Mouse (Mus musculus) adrenal gland, postnatal 10 days (tissue): ENCODE results near the gene Diexf. TPM values are rescaled to one million over a fixed set of nuclear protein-coding genes. Genes with fewer than 3 reads are reported as not detected.

Experiments used
- DNase-seq: peaks from one replicate; pipeline ENCODE4 v3.0.0; 2021; ENCODE audit warnings: mixed read lengths
- long read RNA-seq, 2 experiments: library from polyadenylated mRNA; stranded (forward); transcript quantifications; one replicate each; pipeline ENCODE4 v2.0.0; 2021
- total RNA-seq, 2 experiments: library from RNA; stranded (reverse); gene quantifications; 2 replicates each; pipeline ENCODE4 v1.2.3; 2021

Diexf gene
- 10 to 100 TPM; 14.8 to 16.6 TPM for total RNA-seq
- long read RNA-seq, experiment 1, full-length matches to known transcripts = 3 of 6 reads
- long read RNA-seq, experiment 1, partial matches to known transcripts = 1 of 6 reads
- long read RNA-seq, experiment 1, other reads (novel, unspliced or antisense) = 2 of 6 reads
- long read RNA-seq, experiment 2, full-length matches to known transcripts = 6 of 8 reads
- long read RNA-seq, experiment 2, partial matches to known transcripts = 0 of 8 reads
- long read RNA-seq, experiment 2, other reads (novel, unspliced or antisense) = 2 of 8 reads

DNA sequence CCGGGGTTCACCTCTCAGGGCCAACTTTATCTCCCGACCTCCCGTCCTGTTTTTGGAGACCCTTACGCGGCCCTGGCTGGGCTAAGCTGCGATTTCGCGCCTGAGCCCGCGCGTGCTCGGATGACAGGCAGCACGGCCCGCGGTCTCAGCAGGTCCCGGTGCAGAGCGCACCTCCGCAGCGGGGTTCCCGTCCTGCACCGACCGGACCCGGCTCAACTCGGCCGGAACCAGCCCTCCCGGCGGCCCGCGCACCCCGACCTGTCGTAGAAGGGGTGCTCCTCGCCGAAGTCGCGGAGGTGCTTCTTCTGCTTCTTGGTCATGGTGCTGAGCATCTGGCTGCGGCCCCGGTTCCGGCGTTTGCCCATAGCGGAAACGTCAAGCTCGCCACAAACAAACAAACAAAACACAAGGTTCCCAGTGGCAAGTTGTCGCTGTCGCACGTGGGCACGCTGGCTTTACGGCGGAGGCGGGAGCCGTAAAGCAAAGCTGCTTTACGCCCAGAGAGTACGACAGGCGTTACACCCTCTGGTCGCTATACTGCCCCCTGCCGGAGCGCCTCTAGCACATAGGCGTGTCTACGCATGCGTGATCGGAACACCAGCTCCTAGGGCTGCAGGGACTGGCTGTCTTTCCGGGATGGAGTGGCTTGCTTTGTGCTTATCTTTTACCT, at the start of gene Diexf:
TSS of gene Diexf (minus strand) at position 487 of the 670 bp plus-strand sequence.
- peak; percentile 99 for DNase-seq

DNA sequence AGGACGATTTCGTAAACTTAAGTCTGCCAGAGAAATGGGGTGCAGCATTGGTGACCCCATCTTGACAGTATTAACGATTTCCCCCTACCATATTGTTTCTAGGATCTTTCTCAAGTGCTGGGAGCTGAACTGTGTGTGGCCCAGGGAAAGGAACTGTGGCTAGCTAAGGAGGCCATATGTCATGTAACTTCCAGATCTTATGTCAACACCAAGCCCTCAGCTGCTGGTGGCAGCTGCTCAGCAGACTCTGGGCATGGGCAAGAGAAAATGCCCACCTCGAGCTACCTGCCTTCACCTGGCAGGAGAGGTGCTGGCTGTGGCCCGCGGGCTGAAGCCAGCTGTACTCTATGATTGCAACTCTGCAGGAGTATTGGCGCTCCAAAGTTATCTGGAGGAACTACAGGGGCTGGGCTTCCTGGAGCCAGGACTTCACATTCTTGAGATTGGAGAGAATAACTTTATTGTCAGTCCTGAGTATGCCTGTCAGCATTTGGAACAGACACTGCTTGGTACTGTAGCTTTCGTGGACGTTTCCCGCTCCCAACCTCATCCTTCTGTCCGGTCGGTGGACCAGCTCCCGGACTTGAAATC, 44.2 kb upstream of the Diexf start:
- no peak for DNase-seq

DNA sequence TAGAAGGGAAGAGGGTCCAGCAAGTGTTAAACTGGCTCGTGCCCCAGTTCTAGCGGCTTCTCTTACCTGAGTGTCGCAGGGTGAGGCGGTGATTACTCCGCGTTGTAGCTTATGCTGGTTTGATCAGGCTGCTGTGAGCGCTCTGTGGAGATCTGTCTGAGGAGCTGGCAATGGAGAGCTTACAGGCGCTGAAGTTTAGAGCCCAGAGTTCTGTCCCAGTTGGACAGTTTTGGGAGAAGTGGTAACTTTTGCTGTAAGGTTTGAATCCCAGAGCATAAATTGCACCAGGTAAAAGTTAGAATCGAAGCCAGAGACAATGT, 43.7 kb upstream of the Diexf start:
- no peak for DNase-seq

DNA sequence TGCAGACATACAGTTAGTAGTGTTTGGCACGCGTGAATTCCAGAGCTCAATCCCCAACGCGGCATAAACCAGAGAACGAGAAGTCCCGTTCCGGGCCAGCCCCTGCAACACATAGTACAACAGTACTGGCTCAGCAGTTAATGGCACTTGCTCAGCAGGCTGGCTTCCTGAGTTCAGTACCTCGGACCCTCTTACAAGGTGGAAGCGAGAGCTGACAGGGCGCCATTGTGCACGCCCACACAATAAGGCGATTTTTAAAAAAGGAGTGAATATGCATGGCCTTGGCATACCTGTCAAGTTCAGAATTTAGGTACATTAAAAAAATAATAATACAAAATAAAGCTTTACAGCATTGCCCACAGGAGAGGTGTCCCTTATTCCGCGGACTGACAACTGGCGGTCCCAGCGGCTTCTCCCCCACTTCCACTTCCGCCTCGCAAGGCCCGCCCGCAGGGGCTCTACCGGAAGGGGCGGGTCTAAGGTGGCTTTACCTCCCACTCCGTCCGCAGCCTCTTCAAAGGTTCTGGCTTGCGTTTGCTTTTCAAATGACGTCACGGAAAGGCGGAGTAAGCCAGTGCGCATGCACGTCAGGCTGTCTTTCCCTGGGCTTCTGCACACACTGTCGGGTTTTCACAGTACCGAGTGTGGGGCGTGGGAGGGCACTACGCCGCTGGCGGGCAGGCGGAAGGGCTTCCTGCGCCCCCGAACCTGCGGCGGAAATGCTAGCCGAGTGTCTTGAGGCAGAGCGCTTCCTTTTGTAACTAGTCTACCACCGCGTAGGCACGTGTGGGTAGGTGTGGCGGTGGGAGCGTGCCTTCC, 43.1 kb upstream of the Diexf start:
- peak; percentile 96 for DNase-seq

DNA sequence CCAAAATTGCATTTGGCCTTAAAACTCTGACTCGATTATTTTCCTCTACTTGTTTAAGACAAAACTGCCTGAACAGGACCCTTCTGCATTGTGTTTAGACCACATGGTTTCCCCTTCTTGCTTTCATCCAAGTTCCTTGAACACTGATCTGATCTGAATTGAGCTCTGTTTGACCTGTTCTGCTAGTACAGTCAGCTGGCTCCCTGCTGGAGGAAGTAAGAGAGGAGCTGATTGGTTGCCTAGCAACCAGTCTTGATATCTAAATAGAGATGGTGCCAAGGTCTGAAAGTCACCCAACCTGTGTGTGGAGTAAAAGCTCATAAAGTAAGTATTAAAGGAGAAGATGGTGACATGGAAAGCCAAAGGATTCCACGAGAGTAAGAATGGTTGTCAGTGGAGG, 39.8 kb upstream of the Diexf start:
- no peak for DNase-seq

DNA sequence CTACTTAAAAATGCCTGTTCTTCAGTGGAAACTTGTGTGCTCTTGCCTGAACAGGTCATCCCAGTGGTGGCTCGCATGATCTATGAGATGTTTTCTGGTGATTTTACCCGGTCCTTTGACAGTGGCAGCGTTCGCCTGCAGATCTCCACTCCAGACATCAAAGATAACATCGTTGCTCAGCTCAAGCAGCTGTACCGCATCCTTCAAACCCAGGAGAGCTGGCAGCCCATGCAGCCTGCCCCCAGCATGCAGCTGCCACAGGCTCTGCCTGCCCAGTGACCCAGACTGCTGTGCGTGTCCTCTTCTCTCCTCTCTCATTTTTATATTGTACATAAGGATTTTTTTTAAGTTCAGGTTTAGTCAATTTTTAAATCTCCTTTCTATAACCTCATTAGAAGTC, 39.2 kb upstream of the Diexf start:
- DNase-seq = no peak

DNA sequence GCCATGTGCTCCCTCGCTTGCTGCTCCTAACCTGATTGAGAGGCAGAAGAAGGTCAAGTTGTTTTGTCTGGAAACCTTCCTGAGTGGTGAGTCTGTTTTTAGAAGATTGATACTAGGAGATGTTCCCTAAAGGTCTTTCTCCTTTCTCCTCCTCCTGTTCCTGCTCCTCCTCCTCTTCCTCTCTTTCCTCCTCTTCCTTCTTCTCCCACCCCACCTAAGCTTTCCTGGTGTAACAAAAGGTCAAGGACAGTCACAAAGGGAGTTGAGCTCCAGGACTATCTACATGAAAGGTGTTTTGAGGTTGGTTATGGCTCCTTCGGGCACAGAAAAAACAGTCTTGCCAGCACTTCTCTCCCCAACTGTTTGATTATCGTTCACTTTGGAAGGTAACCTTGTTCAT, 37.7 kb upstream of the Diexf start, which contains the start of gene A130010J15Rik:
TSS of gene A130010J15Rik (plus strand) at position 301 of the 400 bp plus-strand sequence.
- no peak for DNase-seq

DNA sequence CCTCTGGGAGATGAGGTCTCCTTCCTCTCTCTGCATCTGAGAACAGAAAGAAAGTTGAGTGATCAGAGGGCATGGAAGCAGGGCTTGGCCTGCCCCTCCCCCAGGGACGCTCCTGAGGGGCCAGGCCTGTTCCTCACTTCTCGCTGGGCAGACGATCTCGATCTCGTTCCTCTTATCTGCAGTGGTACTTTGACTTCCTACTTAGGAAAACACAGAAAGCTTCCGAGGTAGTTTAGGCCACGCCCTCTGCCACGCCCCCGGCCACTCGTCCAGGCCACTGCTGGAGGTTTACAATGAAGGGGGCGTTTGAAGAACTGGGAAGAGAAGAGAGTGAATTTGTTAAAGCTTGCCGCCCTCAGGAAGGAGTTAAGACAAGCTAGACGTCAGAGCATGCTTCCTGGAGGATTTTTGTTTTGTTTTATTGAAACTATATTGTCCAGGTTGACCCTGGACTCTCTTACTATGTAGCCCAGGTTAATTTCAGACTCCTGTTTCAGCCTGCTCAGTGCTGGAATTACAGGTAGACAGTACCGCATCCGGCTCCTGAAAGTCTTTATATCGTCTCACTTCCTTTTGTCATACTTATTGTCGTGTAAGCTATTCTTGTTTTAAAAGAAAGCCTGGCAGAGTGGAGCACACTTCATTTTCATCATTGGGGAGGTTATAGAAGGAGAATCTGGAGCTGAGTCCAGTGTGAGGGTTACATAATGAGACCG, 30.4 kb upstream of the Diexf start:
- peak; percentile 72 for DNase-seq

DNA sequence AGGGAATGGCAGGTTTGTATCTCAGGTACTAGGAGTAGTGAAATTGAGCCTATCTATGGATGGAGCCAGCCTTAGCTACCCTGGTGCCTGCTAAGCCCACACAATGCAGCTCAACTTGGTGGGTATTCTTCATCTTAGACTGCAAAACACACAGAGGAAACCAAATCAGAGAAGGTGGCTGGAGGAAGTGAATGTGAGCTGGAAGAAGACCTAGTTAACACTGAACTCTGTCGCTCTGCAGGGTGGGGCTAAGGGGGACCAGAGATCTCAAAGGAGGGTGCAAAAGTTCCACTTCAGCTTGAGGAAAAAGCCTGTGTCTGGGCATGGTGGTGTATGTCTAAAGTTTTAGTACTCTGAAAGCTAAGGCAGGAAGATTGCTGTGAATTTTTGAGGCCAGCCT, 29.5 kb upstream of the Diexf start:
- no peak for DNase-seq

DNA sequence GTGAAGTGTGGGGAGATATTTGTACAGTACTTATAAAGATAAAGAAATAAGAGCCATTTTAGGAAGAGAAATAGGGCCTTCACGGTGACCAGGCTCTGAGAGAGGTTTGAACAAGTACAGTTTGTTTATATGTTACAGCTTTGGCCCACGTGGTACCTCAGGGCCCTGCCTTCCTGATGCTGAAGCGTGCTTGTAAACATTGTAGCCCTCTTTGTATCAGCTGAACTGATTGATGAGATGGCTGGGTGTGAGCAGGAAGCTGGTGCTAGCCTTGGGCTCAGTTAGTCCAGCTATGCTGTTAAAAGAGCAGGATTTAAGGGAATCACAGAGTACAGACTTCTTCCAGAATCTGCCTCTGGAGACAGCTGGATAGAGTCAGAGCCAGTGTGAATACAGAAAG, 29.1 kb upstream of the Diexf start:
- no peak for DNase-seq

DNA sequence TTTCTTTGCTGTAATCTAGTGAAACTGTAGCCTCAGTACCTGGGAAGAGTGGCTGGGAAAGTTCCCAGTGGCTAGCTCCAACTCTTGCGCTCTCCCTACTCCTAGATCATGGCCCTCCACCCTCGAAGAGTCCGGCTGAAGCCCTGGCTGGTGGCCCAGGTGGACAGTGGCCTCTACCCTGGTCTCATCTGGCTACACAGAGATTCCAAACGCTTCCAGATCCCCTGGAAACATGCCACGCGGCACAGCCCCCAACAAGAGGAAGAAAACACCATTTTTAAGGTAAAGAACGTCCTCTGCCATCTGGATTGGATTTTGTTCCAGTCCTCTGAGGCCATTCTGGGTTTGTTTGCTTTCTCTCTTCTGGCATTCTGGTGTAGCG, 27.0 kb upstream of the Diexf start:
- no peak for DNase-seq

DNA sequence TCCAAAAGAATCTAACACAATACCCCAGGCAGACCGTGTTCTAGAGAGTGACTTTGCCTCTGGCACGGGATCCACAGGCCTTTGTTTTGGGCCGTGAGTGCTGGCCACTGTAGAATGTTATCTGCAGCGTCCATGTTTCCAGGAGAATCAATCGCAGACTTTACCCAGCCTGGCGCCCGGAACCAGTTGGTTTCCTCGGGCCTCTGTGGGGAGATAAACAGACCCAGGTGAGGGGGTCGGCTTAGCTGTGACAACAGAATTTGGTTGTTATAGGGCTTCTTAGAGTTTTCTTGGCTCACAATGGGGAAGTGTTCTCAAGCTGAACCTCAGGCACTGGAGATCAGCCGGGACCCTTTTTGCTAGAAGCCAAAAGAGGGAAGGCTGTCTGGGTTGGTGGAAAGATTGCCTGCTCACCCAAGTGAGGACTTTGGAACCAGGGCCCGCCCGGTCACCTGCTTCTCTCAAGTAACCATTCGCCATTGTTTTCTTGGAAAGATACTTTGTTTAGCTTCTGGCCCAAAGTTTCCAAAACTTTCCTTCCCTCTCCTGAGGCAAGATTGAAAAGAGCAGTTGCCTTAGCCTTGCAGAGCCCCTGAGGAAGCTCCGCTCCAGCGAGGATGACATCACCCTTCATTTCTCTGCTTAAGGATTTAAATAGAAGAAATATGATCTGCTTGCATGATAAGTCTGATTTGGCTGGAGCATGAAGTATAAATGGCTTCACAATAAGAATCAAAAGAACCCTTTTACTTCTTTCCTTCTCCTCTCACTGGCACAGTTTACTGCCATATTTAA, 26.4 kb upstream of the Diexf start:
- no peak for DNase-seq

DNA sequence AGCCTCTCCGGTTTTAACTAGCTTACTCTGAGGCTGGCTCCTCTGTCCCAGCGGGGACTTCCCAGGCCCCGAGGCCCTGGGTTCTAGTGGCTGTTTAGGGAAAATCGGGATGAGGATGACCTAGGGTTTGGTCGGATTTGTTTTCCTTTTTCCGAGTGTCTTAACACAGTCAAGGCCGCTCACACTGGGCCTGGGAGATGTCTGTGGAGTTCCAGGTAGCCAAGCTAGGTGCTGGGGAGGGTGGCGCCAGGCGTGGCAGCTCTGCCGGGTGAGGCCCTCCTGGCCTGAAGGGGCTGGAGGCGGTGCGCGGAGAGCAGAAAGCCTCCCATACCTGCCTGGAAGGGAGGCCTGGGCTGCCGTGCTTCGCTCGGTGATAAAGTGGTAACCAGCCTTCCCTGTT, 23.5 kb upstream of the Diexf start:
- no peak for DNase-seq

DNA sequence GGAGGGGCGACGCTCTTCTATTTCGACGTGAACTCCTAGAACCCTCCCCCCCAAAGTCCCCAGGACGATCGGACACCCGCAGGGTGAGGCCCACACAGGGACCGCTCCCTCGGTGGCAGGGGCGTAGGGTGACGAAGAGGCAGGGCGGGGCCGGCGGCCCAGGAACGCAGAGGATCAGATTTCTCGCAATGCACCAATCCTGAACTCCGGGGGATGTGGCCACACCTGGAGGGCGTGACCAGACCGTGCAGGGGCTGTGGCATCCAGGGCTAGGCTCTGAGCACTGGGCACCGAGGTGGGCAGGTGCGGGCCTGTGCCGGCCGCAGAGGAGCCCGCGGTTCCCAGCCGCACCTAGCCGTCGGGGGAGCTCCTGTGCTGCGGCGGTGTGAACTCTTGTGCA, 22.8 kb upstream of the Diexf start, which contains the start of gene Irf6:
TSS of gene Irf6 (plus strand) at position 240 of the 400 bp plus-strand sequence.
- peak; percentile 81 for DNase-seq

DNA sequence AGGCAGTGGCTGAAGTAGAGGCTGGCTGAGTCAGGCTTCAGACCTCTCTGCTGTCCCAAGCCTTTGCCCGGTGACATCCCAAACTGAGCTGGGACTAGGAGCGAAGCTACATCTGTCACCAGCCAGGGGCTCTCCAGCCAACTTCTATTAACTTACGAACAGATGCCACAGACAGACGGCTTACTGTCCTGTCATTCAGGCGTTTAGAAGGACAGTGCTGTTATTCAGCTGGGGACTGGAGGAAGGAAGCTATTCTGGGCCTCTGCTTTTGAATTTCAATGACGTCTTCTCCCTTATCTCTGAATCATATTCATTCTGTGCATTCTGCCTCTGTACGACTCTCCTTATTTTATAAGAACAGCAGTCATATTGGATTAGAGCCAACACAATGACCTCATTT, 21.1 kb upstream of the Diexf start:
- DNase-seq = no peak

DNA sequence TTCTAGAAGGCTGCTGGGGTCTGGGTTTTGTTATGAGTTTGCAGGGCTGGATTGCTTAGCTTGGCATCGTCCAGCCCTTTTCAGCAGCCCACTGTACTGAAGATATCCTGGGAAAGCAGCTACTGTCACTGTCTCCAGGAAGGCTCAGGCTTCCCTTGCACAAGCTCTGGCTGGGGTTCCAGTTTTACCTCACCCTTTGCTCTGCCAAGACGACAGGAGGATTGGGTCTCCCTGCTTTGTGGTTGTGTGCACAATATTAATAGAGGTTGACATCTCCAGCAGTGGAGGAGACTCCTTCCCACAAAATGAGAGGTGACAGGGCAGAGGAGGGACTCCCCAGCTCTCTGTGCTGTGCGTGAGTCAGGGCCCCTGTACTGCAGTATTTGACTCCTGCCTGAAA, 19.2 kb upstream of the Diexf start:
- no peak for DNase-seq

DNA sequence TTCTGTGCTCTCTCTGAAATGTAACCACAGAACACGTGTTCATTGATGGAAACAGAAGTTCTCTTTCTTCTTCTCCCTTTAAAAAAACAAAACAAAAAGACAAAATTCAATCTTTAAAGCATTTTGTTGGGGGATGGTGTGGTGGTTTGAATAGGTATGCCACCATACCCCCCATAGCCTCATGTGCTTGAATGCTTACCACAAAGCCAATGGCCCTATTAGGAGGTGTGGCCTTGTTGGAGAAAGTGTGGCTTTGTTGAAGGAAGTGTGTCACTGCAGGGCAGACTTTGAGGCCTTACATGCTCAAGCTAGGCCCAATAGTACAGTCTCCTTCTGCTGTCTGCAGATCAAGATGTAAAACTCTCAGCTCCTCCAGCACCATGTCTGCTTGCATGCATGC, 16.3 kb upstream of the Diexf start:
- DNase-seq = no peak

DNA sequence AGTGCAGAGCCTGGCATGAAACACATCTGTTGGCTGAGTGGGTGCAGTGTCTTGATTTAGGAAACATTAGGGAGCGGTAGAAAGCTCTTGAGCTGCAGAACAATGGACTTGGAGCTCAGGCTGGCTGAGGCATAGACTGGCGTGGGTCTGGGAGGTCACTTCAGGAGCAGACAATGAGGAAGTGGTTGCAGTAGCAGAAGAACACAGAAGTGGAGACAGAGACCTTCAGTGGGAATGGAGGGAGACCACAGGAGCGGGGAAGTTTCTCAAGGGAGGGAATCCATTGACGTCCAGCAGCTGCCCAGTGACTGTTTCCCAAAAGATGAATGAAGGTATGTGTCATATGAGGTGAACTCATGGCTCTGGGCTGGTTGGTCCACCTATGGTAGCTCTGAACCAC, 15.0 kb upstream of the Diexf start:
- DNase-seq = no peak

DNA sequence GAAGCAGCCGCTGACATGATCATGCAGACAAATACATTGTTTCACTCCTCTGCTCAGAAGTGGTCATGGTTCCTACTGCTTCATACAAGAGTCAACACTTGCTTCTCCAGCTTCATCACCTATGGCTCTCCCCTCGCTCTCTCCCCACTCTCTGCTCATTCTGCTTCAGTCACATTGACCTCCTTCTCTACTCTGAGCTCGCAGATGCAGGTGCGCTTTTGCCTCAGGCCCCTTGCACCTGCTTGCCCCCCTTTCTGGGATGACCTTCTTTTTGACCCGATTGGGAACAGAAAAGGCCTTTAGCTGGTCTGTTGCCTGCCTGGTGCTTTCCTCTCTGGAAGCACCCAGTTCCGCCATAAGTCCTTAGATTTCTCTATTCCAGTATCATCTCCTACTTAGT, 14.4 kb upstream of the Diexf start:
- DNase-seq = no peak

DNA sequence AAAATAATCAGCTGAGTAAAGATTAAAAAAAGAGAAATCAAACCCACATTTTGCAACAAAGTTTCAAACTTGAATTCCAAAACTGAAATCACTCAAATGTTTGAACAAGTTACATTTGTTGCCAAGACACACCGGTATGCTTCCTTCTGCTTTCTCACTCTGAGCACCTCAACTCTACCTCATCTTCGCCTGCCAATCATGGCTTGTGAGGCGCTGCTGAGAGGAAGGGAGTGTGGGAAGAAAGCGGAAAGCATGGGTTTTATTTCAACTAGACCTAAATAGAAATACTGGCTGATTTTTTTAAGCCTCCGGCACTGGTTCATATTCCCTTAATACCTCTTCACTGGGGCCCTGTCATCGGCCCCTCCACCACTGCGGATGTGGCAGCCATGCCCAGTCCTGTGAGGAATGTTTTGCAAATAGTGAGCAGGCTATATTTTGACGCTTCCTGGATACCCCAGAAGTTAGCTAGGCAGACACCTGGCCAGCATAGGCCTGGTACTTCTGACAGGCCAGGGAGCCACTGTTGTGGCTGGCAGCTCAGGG, 12.5 kb upstream of the Diexf start:
- no peak for DNase-seq

DNA sequence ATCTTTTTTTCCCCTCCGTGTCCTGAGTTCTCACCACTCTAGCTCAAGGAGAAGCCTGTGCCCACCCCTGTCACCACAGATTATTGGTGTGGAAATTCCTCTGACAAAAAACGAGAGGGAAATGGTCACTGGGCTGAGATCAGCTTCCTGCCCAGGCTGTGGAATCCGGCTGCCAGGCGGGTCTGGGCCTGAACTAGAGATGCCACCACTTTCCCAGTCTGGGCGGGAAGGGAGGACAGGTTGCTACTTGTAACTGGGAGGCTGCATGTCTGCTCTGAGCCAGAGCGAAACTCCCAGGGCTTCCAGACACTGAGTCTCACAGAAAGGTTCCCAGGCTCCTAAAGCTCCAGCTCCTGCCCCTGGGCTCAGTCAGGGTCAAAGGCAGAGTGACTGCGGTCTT, 11.0 kb upstream of the Diexf start:
- DNase-seq = no peak
